Mouse (Mus musculus) forebrain, embryonic 11.5 days (tissue): ENCODE measurements around the gene Ahcyl2. TPM values are rescaled to one million over a fixed set of nuclear protein-coding genes. Genes with fewer than 3 reads are reported as not detected.

Source experiments
- ATAC-seq: fragments of 200-750 bp; cut with Nextera tagmentation; replicated peaks from 2 replicates; pipeline ENCODE4 v1.8.0; 2017; ENCODE audit warnings: moderate TSS enrichment; ENCODE audit not compliant: low FRiP score
- DNase-seq: peaks from one replicate; pipeline ENCODE4 v3.0.0-alpha.2; 2017; ENCODE audit warnings: low spot score
- H3K27ac ChIP-seq: fragments of 300-500 bp; sonication (generic); 2 replicates; pipeline ENCODE4 v1.5.1; 2014; ENCODE audit warnings: low read depth, low read length
- H3K27me3 ChIP-seq: fragments of 300-500 bp; sonication (generic); 2 replicates; pipeline ENCODE4 v1.6.1; 2014; ENCODE audit warnings: mild to moderate bottlenecking, low read length, mixed read lengths; ENCODE audit not compliant: control insufficient read depth, insufficient read depth
- H3K36me3 ChIP-seq: fragments of 300-500 bp; sonication (generic); 2 replicates; pipeline ENCODE4 v1.6.1; 2014; ENCODE audit warnings: mild to moderate bottlenecking, low read length, moderate library complexity, mixed read lengths; ENCODE audit not compliant: control insufficient read depth, insufficient read depth
- H3K4me1 ChIP-seq: fragments of 300-500 bp; sonication (generic); replicated peaks from 2 replicates; pipeline ENCODE4 v1.6.1; 2014; ENCODE audit warnings: low read length, mixed read lengths; ENCODE audit not compliant: control insufficient read depth, insufficient read depth
- H3K4me2 ChIP-seq: fragments of 300-500 bp; sonication (generic); 2 replicates; pipeline ENCODE4 v1.6.1; 2014; ENCODE audit warnings: low read depth, mild to moderate bottlenecking, low read length, moderate library complexity, mixed read lengths; ENCODE audit not compliant: severe bottlenecking
- H3K4me3 ChIP-seq: fragments of 300-500 bp; sonication (generic); 2 replicates; pipeline ENCODE4 v1.5.1; 2014; ENCODE audit warnings: low read depth, low read length
- H3K9ac ChIP-seq: fragments of 300-500 bp; sonication (generic); 2 replicates; pipeline ENCODE4 v1.6.1; 2014; ENCODE audit warnings: low read length
- H3K9me3 ChIP-seq: fragments of 300-500 bp; sonication (generic); 2 replicates; pipeline ENCODE4 v1.6.1; 2016; ENCODE audit warnings: low read length, mixed read lengths; ENCODE audit not compliant: control insufficient read depth
- WGBS: fragments of 180-500 bp; shearing (Covaris S2); extraction: QIAGEN DNeasy Blood & Tissue Kit; methylation state at CpG from one replicate; pipeline ENCODE4 v1.1.7; 2014; 5-methylcytosine and 5-hydroxymethylcytosine counted together
- polyA plus RNA-seq: library from polyadenylated mRNA; unstranded; fragments of >200 nt; fragmentation: Nextera tagmentation; extraction: Ambion mirVana; gene quantifications from 2 replicates; pipeline ENCODE4 v1.2.1, GENCODE M21; 2014

Ahcyl2 gene
- polyA plus RNA-seq, 1 experiment from 2014 or later = 19.1 TPM

DNA sequence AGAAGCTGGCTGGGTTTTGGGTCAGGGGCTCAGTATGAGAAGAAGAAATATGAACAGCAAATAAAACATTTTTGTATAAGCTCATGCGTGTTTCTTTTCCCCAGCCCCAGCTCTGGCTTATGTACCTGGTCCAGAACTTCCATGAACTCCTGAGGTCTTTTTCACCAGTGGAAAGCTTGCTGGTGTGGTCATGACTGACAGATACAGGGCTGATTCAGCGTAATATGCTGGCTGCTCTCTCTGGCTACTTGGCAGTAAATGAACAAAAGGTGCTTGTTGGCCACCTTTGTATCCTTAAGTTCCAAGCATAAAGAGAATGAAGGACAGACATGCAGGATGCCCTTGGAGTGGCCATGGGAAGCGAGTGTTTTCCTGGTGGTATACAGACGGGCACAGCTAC, 6.5 kb upstream of the Ahcyl2 start:
- H3K27me3 ChIP-seq = no peaks in the 10 kb centered on the region
- ATAC-seq (no peak), DNase-seq (no peak)
- H3K4me1 ChIP-seq = no peaks in the 10 kb centered on the region
- H3K9me3 ChIP-seq = no peaks in the 10 kb centered on the region
- H3K4me2 ChIP-seq = no peak overlapping the region
- peaks cover 13% of the 10 kb centered on the region for H3K36me3 ChIP-seq
- H3K4me3 ChIP-seq = no peak overlapping the region
- WGBS = 90% methylated on average over 4 of the region's 4 CpGs
- no peak overlapping the region for H3K27ac ChIP-seq
- H3K9ac ChIP-seq = no peak overlapping the region

DNA sequence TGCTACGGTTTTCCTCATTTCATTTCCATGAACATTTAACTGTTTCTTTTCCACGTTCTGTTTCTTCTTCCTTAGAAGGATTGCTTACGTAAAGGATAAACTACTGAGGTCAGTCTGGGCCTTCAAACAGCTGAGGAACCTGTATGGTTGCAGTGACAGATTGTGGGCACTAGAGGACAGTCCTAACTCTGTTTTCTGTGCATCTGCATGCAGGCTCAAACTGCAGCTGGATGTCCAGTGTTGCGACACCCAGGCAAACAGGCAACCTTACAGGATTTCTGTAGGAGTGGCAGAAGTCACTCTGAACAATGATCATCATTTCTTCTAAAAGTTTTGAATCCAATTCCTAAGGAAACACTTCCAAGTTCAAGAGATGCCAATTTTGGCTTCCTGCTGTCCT, 5.3 kb upstream of the Ahcyl2 start:
- no peak overlapping the region for H3K4me3 ChIP-seq
- DNase-seq = peak; percentile 59
- 0 out of 2 replicates have a peak, but pooled peaks have one; percentile 39 for ATAC-seq

DNA sequence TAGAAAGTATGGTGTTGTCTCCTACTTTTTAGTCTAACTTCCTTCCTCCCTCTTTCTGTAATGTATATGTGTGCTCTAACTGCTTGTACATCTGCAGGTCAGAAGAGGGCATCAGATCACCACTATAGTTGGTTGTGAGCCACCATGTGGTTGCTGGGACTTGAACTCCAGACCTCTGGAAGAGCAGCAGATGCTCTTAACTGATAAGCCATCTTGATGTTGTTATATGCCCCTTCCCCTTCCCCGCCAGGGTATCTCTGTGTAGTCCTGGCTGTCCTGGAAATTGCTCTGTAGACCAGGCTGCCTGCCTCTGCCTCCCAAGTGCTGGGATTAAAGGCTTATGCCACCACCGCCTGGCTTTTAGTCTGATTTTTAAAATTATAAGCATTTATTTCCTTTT, 937 bp upstream of the Ahcyl2 start:
- WGBS = 88% methylated on average over 2 of the region's 2 CpGs

More for the DNA sequence above, 5.3 kb upstream of the Ahcyl2 start:
- Histone ChIP-seq H3K36me3 (peaks cover 5% of the 10 kb centered on the region; the same call in 1 of the 2 replicates), H3K27ac (no peak overlapping the region), H3K4me2 (no peak overlapping the region), H3K27me3 (no peaks in the 10 kb centered on the region), H3K9me3 (no peaks in the 10 kb centered on the region), H3K4me1 (no peaks in the 10 kb centered on the region), H3K9ac (no peak overlapping the region)
- 61% methylated on average over 4 of the region's 4 CpGs for WGBS

DNA sequence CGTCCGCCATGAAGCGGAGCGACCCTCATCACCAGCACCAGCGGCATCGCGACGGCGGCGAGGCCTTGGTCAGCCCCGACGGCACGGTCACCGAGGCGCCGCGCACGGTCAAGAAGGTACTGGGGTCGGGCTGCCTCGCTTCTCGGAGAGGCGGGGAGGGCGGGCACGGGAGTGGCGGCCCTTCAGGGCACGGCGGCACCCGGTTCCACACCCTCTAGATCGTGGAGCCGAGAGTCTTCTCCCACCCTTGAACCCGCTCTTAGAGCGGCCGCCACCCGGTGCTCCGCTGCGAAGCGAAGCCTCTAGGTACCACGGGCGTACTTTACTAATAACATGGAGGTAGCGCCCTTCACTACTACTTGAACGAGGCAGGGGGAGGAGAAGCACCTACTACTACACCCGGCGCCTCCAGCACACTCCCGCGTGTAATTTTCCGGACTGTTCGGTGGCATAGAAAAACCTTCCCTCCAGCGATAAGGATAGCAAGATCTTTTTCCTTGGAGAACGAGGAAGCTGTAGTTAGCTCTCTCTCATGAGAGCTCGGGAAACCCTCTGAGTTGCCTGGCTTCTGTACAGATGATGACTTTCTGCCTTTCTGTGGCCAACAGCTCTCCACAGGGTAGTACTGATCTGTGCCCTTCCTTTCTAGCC, 1.1 kb downstream of the Ahcyl2 start:
- Histone ChIP-seq H3K27ac (peak overlapping the region; percentile 68; the same call in 1 of the 2 replicates), H3K36me3 (no peaks in the 10 kb centered on the region), H3K4me2 (peak overlapping the region; percentile 78), H3K4me1 (peaks cover 3% of the 10 kb centered on the region; the same call in 1 of the 2 replicates), H3K4me3 (peak overlapping the region; percentile 81), H3K9me3 (no peaks in the 10 kb centered on the region), H3K27me3 (no peaks in the 10 kb centered on the region), H3K9ac (peak overlapping the region; percentile 83)
- ATAC-seq = peak; percentile 25
- DNase-seq = no peak
- under 1% methylated on average over 50 of the region's 50 CpGs for WGBS

More for the DNA sequence above, 937 bp upstream of the Ahcyl2 start:
- no peaks in the 10 kb centered on the region for H3K27me3 ChIP-seq
- no peak for ATAC-seq
- no peak overlapping the region for H3K27ac ChIP-seq
- no peaks in the 10 kb centered on the region for H3K9me3 ChIP-seq
- no peak overlapping the region for H3K4me2 ChIP-seq
- no peak overlapping the region for H3K9ac ChIP-seq
- no peak for DNase-seq
- no peak overlapping the region for H3K4me3 ChIP-seq
- H3K4me1 ChIP-seq = peaks cover 3% of the 10 kb centered on the region; the same call in 1 of the 2 replicates
- no peaks in the 10 kb centered on the region for H3K36me3 ChIP-seq

DNA sequence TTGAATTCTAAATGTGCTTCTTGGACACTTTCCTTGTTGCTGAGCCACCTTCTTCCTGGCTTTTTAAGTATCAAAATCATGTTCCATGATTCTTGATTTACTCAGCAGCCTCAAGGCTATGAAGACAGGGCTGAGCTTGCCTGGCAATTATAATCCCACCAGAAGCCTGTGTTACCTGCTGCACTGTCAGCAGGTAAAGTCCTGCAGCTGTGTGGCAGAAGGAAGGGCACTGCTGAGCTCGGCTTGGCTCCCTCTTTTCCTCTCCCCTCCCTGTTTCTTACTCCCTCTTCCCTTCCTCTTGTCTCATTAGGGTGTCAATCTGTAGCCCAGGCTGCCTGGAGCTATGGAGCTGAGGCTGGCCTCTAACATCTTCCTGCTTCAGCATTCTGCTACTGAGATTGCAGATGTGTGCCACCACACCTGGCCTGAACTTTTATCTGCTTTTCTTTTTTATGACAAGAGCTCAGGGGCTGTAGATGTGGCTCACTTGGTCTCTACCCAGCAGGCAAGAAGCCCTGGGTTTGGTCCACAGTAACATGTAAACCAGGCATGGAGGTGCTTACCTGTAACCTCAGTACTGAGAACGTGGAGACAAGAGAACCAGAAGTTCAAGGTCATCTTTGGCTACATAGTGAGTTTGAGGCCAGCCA, 3.0 kb downstream of the Ahcyl2 start:
- ATAC-seq (no peak), DNase-seq (no peak)

DNA sequence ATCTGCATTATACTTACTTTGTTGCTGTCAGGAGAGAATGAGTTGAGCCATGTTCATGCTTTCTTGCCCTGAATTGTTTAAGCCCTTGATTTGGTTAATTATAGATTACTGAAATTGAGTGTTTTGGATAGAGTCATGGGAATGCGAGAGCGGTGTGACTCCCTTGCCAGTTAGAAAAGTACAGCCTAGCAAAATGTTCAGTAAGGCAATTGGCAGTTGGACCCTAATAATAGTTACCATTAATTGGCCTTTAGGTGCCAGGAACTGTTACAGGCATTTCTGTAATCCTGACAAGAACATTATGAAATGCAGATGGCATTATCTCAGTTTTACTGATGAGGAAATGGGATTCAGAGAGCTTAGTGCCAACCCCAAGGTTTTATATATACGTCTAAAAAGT, 4.4 kb downstream of the Ahcyl2 start:
- Histone ChIP-seq H3K4me3 (no peak overlapping the region), H3K4me2 (no peak overlapping the region), H3K27me3 (no peaks in the 10 kb centered on the region), H3K27ac (no peak overlapping the region), H3K36me3 (no peaks in the 10 kb centered on the region), H3K9me3 (no peaks in the 10 kb centered on the region), H3K9ac (no peak overlapping the region), H3K4me1 (peaks cover 3% of the 10 kb centered on the region; the same call in 1 of the 2 replicates)
- ATAC-seq (no peak), DNase-seq (no peak)
- WGBS = 92% methylated on average over 3 of the region's 3 CpGs

More for the DNA sequence above, 3.0 kb downstream of the Ahcyl2 start:
- Histone ChIP-seq H3K4me2 (no peak overlapping the region), H3K9me3 (no peaks in the 10 kb centered on the region), H3K4me1 (peaks cover 3% of the 10 kb centered on the region; the same call in 1 of the 2 replicates), H3K27ac (no peak overlapping the region), H3K27me3 (no peaks in the 10 kb centered on the region), H3K9ac (no peak overlapping the region), H3K4me3 (no peak overlapping the region), H3K36me3 (no peaks in the 10 kb centered on the region)
- 54% methylated on average over 2 of the region's 2 CpGs for WGBS

DNA sequence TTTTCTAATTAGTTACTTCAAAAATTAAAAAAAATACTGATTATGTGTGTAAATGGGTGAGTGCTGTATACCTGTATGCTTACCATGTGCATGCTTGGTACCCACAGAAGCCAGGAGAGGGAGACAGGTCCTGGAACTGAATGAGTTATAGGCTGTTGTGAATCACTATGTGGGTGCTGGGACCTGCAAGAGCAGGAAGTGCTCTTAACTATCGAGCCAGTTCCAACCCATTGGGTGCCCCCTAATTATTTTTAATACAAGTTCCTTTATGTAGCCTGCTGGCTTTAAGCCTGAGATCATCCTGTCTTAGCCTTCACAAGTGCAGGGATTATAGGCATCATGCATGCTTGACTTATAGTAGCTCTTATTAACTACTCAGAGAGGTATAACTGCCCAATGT, 6.3 kb downstream of the Ahcyl2 start:
- 83% methylated on average over 1 of the region's 1 CpGs for WGBS
- no peak for ATAC-seq
- no peaks in the 10 kb centered on the region for H3K36me3 ChIP-seq

DNA sequence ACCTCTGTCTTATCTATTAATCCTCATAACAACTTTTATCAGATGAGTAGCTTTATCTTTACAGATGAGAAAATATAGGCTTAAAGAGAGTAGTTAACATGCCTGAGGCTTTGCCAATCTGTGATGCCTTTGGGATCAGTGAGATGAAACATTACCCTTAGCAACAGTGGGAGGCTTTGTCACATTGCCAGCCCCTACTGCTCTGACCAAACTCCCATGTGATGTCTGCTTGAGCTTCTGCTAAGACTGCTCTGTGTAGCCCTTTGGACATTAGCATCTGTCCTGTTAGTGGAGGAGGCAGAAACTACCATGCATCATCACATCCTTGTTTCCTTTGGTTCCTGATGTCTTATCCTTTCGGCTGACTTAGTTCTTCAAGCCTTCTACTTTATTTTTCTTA, 7.8 kb downstream of the Ahcyl2 start:
- Histone ChIP-seq H3K27me3 (no peaks in the 10 kb centered on the region), H3K9ac (no peak overlapping the region), H3K27ac (no peak overlapping the region), H3K9me3 (no peaks in the 10 kb centered on the region), H3K4me1 (no peaks in the 10 kb centered on the region), H3K36me3 (no peaks in the 10 kb centered on the region), H3K4me3 (no peak overlapping the region), H3K4me2 (no peak overlapping the region)
- DNase-seq (no peak), ATAC-seq (no peak)
- 97% methylated on average over 1 of the region's 1 CpGs for WGBS

More for the DNA sequence above, 6.3 kb downstream of the Ahcyl2 start:
- no peak overlapping the region for H3K27ac ChIP-seq
- H3K9ac ChIP-seq = no peak overlapping the region
- H3K4me3 ChIP-seq = no peak overlapping the region
- DNase-seq = no peak
- H3K4me2 ChIP-seq = no peak overlapping the region
- no peaks in the 10 kb centered on the region for H3K9me3 ChIP-seq
- no peaks in the 10 kb centered on the region for H3K27me3 ChIP-seq
- peaks cover 3% of the 10 kb centered on the region; the same call in 1 of the 2 replicates for H3K4me1 ChIP-seq
